Mouse (Mus musculus): ENCODE results near the gene Efnb2. TPM values are rescaled to one million over a fixed set of nuclear protein-coding genes. Genes with fewer than 3 reads are reported as not detected.
A peak's percentile ranks its signal among the peaks of the same experiment; 100 is the strongest.

The Efnb2 gene
- polyA plus RNA-seq, 1 experiment from 2014 or later, result 54.6 TPM

- WGBS, result 94% methylated on average over 9 of the region's 9 CpGs
- H3K4me2 ChIP-seq (ENCODE audit: low read length), result no peak overlapping the region
- H3K4me3 ChIP-seq (replicated peaks; ENCODE audit: low read length), result no peak overlapping the region
- H3K27me3 ChIP-seq (replicated peaks; ENCODE audit: control insufficient read depth, insufficient read depth, low read length), result no peaks in the 10 kb centered on the region
- H3K27ac ChIP-seq (ENCODE audit: low read length), result no peak overlapping the region
- no peak for ATAC-seq
- no peak overlapping the region for H3K9ac ChIP-seq (replicated peaks; ENCODE audit: low read depth, low read length)
- no peaks in the 10 kb centered on the region for H3K9me3 ChIP-seq (ENCODE audit: control insufficient read depth, low read length)
- 0 out of 2 replicates have a peak, but pooled peaks cover 3% of the 10 kb centered on the region for H3K4me1 ChIP-seq (replicated peaks; ENCODE audit: control insufficient read depth, insufficient read depth, low read length)
- no peaks in the 10 kb centered on the region for H3K36me3 ChIP-seq (ENCODE audit: control insufficient read depth, insufficient read depth)
These were observed 92.7 kb downstream of the Efnb2 start for GRCm38 (mm10) chr8:8568215-8568773.

Small RNAs within 50 kb of the gene (microRNA-seq; reads per million reads assigned to microRNA genes)
- gene Mir7654, result 4.6 reads per million, percentile 20 among the genes with 10 or more reads in this experiment

Other genes starting within 250 kb of the Efnb2 start
- 181 and 192 TPM in 2 replicates for gene Arglu1, start 29.3 kb upstream of the Efnb2 start, polyA plus RNA-seq (2015; fragmentation: Nextera tagmentation; extraction: Ambion mirVana)

Data from forebrain, embryonic 16.5 days (tissue).